ENCODE assay signal across 29 mouse cellular contexts in genomic region chr7:120943936-120944509, GRCm38 (mm10). TPM values are rescaled to one million over a fixed set of nuclear protein-coding genes. Genes with fewer than 3 reads are reported as not detected.
A peak's percentile ranks its signal among the peaks of the same experiment; 100 is the strongest.
DNase-seq lines count a peak whose midpoint lies in the region; ATAC-seq and TF ChIP-seq lines count a peak whose summit lies in the region.
"Had no signal": no experiment of that assay in that cellular context is flagged by ENCODE, and none has a peak within 500 bp of the region (broad histone marks: within the 10 kb centered on the region; RNA-seq: fewer than 3 reads in every experiment).

No protein-coding gene starts in this region.

- H3K27ac ChIP-seq in kidney, adult 2 months (ENCODE audit: insufficient read depth, low read depth, low read length): peak overlapping the region; percentile 89; the same call in 1 of the 2 replicates
- H3K27ac ChIP-seq in kidney, postnatal 0 days: peak overlapping the region; percentile 57; the same call in 1 of the 2 replicates
- H3K27ac ChIP-seq: embryonic facial prominence, embryonic 12.5 days; forebrain, embryonic 10.5 days; heart, embryonic 15.5 days; hindbrain, embryonic 12.5 days; hindbrain, postnatal 0 days; liver, embryonic 14.5 days; midbrain, embryonic 15.5 days; neural tube, embryonic 15.5 days; stomach, embryonic 15.5 days had no signal

- H3K4me3 ChIP-seq in kidney, adult 2 months (ENCODE audit: insufficient read depth, low read depth, low read length): no peak overlapping the region
- no peak overlapping the region for H3K4me3 ChIP-seq in kidney, postnatal 0 days (replicated peaks; ENCODE audit: low read depth, low read length)
- H3K4me3 ChIP-seq: embryonic facial prominence, embryonic 12.5 days; forebrain, embryonic 10.5 days; heart, embryonic 15.5 days; hindbrain, embryonic 12.5 days; midbrain, embryonic 15.5 days; neural tube, embryonic 15.5 days; stomach, embryonic 15.5 days had no signal

- WGBS in kidney, adult 2 months: 30% methylated on average over 7 of the region's 8 CpGs
- WGBS in kidney, postnatal 0 days: 61% methylated on average over 7 of the region's 8 CpGs

- H3K9ac ChIP-seq in kidney, postnatal 0 days (ENCODE audit: low read depth, low read length): no peak overlapping the region
- H3K9ac ChIP-seq: embryonic facial prominence, embryonic 12.5 days; heart, embryonic 15.5 days; hindbrain, embryonic 12.5 days; liver, embryonic 14.5 days; midbrain, embryonic 15.5 days; neural tube, embryonic 15.5 days; stomach, embryonic 15.5 days had no signal

- TF ChIP-seq POLR2A in kidney, adult 2 months (IDR thresholded peaks at IDR 0.05; ENCODE audit: low read depth, low read length): no peak

- TF ChIP-seq CTCF in kidney, adult 2 months (conservative IDR thresholded peaks at IDR 0.05; ENCODE audit: insufficient read depth, insufficient read length, low read depth, low read length): no peak
- TF ChIP-seq CTCF in kidney, postnatal 0 days (IDR thresholded peaks at IDR 0.05; ENCODE audit: low read depth): no peak

- peak; percentile 43 to 71 for DNase-seq in adrenal gland, adult (ENCODE audit: inconsistent age in 2 of 2, low spot score in 1 of 2)
- no peak for DNase-seq in adrenal gland, adult 18-20 months (ENCODE audit: low spot score in 2 of 2)
- DNase-seq in kidney, adult 2 months: peak; percentile 84
- no peak for DNase-seq in kidney, postnatal 4 days
- peak; percentile 44 for DNase-seq in brain, adult 2 months (ENCODE audit: low read depth, low spot score)
- peak; percentile 12 for DNase-seq in kidney, postnatal 0 days (ENCODE audit: low spot score)
- DNase-seq in c-Kit-positive CD71-positive TER-119-positive erythroid progenitor cells, embryonic 14.5 days (ENCODE audit: low spot score): no peak
- DNase-seq: cerebellum, adult 11-12 months; cerebellum, adult 9-11 months; embryo, embryonic 11 days; liver; lung, adult 2 months; lung, postnatal 10 days; retina, postnatal 1 day; right cerebral cortex, postnatal 14 days had no signal

- peaks cover 11% of the 10 kb centered on the region for H3K36me3 ChIP-seq in kidney, adult 2 months (ENCODE audit: control insufficient read depth, insufficient read depth, low read length)
- peaks cover 33% of the 10 kb centered on the region for H3K36me3 ChIP-seq in kidney, postnatal 0 days (ENCODE audit: insufficient read depth, low read length)

- no peaks in the 10 kb centered on the region for H3K27me3 ChIP-seq in kidney, adult 2 months (replicated peaks; ENCODE audit: control insufficient read depth, insufficient read depth, low read length)
- no peaks in the 10 kb centered on the region for H3K27me3 ChIP-seq in kidney, postnatal 0 days (ENCODE audit: insufficient read depth, low read length)
- H3K27me3 ChIP-seq: embryonic facial prominence, embryonic 12.5 days; heart, embryonic 15.5 days; hindbrain, embryonic 12.5 days; midbrain, embryonic 15.5 days; neural tube, embryonic 15.5 days; stomach, embryonic 15.5 days had no signal

- peak; percentile 76 for ATAC-seq in kidney, postnatal 0 days (replicated peaks; ENCODE audit: low FRiP score, low read depth)
- ATAC-seq in frontal cortex, adult (ENCODE audit: low TSS enrichment): no peak
- ATAC-seq: forebrain, embryonic 16.5 days; hindbrain, postnatal 0 days; midbrain, embryonic 15.5 days had no signal

- peaks cover 20% of the 10 kb centered on the region for H3K4me1 ChIP-seq in kidney, adult 2 months (ENCODE audit: control insufficient read depth, insufficient read depth, low read length)
- H3K4me1 ChIP-seq in kidney, postnatal 0 days (replicated peaks; ENCODE audit: insufficient read depth, low read length): no peaks in the 10 kb centered on the region
- H3K4me1 ChIP-seq: embryonic facial prominence, embryonic 12.5 days; forebrain, embryonic 10.5 days; heart, embryonic 15.5 days; hindbrain, embryonic 12.5 days; midbrain, embryonic 15.5 days; neural tube, embryonic 15.5 days; stomach, embryonic 15.5 days had no signal

- no peak overlapping the region for H3K4me2 ChIP-seq in kidney, postnatal 0 days (ENCODE audit: low read length)
- H3K4me2 ChIP-seq: embryonic facial prominence, embryonic 12.5 days; heart, embryonic 15.5 days; hindbrain, embryonic 12.5 days; midbrain, embryonic 15.5 days; neural tube, embryonic 15.5 days; stomach, embryonic 15.5 days had no signal

- no peaks in the 10 kb centered on the region for H3K9me3 ChIP-seq in kidney, postnatal 0 days (replicated peaks; ENCODE audit: low read length)
- H3K9me3 ChIP-seq: embryonic facial prominence, embryonic 12.5 days; forebrain, embryonic 10.5 days; G1E; heart, embryonic 15.5 days; hindbrain, embryonic 12.5 days; midbrain, embryonic 15.5 days; neural tube, embryonic 15.5 days; stomach, embryonic 15.5 days had no signal

RNA-seq across cellular contexts. Expression of gene Polr3e, which starts 26.5 kb away (rescaled TPM):
- 10 to 100 TPM; 20.8 to 23.5 TPM for total RNA-seq in adrenal gland, adult 18-20 months (2021)
- 25.9 and 26.9 TPM in 2 replicates for polyA plus RNA-seq in kidney, adult 2 months (2012; rRNA removed)
- polyA plus RNA-seq in kidney, postnatal 0 days (2015; fragmentation: Nextera tagmentation; extraction: Ambion mirVana): 31.8 and 34.0 TPM in 2 replicates

RNA-seq across cellular contexts. Expression of gene Cdr2, which starts 38.1 kb away (rescaled TPM):
- total RNA-seq in adrenal gland, adult 18-20 months (2021): 10 to 100 TPM in 1 of 2 experiments, 1 to 10 TPM in 1; 8.6 to 19.6 TPM
- 28.5 and 30.8 TPM in 2 replicates for polyA plus RNA-seq in kidney, adult 2 months (2012; rRNA removed)
- 9.7 and 10.1 TPM in 2 replicates for polyA plus RNA-seq in kidney, postnatal 0 days (2015; fragmentation: Nextera tagmentation; extraction: Ambion mirVana)

RNA-seq across cellular contexts. Expression of gene Mfsd13b, which starts 38.3 kb away (rescaled TPM):
- total RNA-seq in adrenal gland, adult 18-20 months (2021): not detected
- 1.1 and 1.2 TPM in 2 replicates for polyA plus RNA-seq in kidney, adult 2 months (2012; rRNA removed)
- polyA plus RNA-seq in kidney, postnatal 0 days (2015; fragmentation: Nextera tagmentation; extraction: Ambion mirVana): 0.22 and 0.52 TPM in 2 replicates
- total RNA-seq: gastrocnemius, adult 8-10 months; heart, postnatal 25 days had no signal
- polyA plus RNA-seq: embryonic facial prominence, embryonic 12.5 days; forebrain, embryonic 16.5 days; G1E; hindbrain, embryonic 12.5 days had no signal

Comparison
In these comparisons a context has a peak if more than half of its experiments do, and no peak if none do; other contexts are left out.
1. DNase-seq: peak in adrenal gland, adult (2 of 2), kidney, adult 2 months (single experiment), brain, adult 2 months (single experiment) and kidney, postnatal 0 days (single experiment); none in adrenal gland, adult 18-20 months (0 of 2), kidney, postnatal 4 days (0 of 2) and c-Kit-positive CD71-positive TER-119-positive erythroid progenitor cells, embryonic 14.5 days (single experiment).